Mouse (Mus musculus) cortical plate, adult 2 months (tissue): ENCODE measurements around the gene Dyrk3.

Experiments
- CTCF ChIP-seq: fragments of 200-500 bp; IDR thresholded peaks from 2 replicates; pipeline ENCODE4 v1.5.1; 2011; ENCODE audit warnings: mild to moderate bottlenecking, control low read depth, low read length; ENCODE audit not compliant: insufficient read depth; ENCODE audit errors: extremely low read depth
- POLR2A ChIP-seq: fragments of 200-500 bp; IDR thresholded peaks from 2 replicates; pipeline ENCODE4 v1.6.1; 2011; ENCODE audit warnings: mild to moderate bottlenecking, low read length, control low read depth; ENCODE audit not compliant: insufficient read depth; ENCODE audit errors: extremely low read depth

- TF ChIP-seq POLR2A (no peak), CTCF (no peak)
Observed at GRCm38 (mm10) chr1:131085272-131085671, 52.9 kb downstream of the Dyrk3 start.
